Mouse (Mus musculus) liver, adult 2 months (tissue): ENCODE results near the gene Zdhhc17. TPM values are rescaled to one million over a fixed set of nuclear protein-coding genes. Genes with fewer than 3 reads are reported as not detected.
A peak's percentile ranks its signal among the peaks of the same experiment; 100 is the strongest.

Source experiments
- DNase-seq: peaks from one replicate; pipeline ENCODE4 v3.0.0-alpha.2; 2011; ENCODE audit warnings: low read depth, low spot score; ENCODE audit errors: extremely low read depth
- H3K27ac ChIP-seq: fragments of 200-500 bp; replicated peaks from 2 replicates; pipeline ENCODE4 v1.5.1; 2012; ENCODE audit warnings: low read depth, mild to moderate bottlenecking, control low read depth, inconsistent platforms, low read length; ENCODE audit not compliant: insufficient read depth
- H3K27me3 ChIP-seq: fragments of 200-500 bp; 2 replicates; pipeline ENCODE4 v1.6.1; 2012; ENCODE audit warnings: mild to moderate bottlenecking, moderate library complexity, low read length, inconsistent platforms; ENCODE audit not compliant: control insufficient read depth, insufficient read depth
- H3K36me3 ChIP-seq: fragments of 200-500 bp; 2 replicates; pipeline ENCODE4 v1.6.1; 2012; ENCODE audit warnings: low read length, inconsistent platforms; ENCODE audit not compliant: control insufficient read depth, insufficient read depth
- H3K4me1 ChIP-seq: fragments of 200-500 bp; 2 replicates; pipeline ENCODE4 v1.6.1; 2011; ENCODE audit warnings: low read length; ENCODE audit not compliant: control insufficient read depth, insufficient read depth
- H3K4me3 ChIP-seq: fragments of 200-500 bp; 2 replicates; pipeline ENCODE4 v1.5.1; 2011; ENCODE audit warnings: low read depth, mild to moderate bottlenecking, control low read depth, low read length, moderate library complexity; ENCODE audit not compliant: insufficient read depth
- H3K79me2 ChIP-seq: fragments of 200-500 bp; 2 replicates; pipeline ENCODE4 v1.6.1; 2012; ENCODE audit warnings: inconsistent platforms, mild to moderate bottlenecking, low read length, moderate library complexity; ENCODE audit not compliant: control insufficient read depth, insufficient read depth
- H3K9ac ChIP-seq: fragments of 200-500 bp; 2 replicates; pipeline ENCODE4 v1.6.1; 2012; ENCODE audit warnings: low read depth, mild to moderate bottlenecking, control low read depth, inconsistent platforms, low read length
- CTCF ChIP-seq: fragments of 200-500 bp; IDR thresholded peaks from 2 replicates; pipeline ENCODE4 v1.5.1; 2011; ENCODE audit warnings: low read depth, low read length, control low read depth
- POLR2A ChIP-seq: fragments of 200-500 bp; IDR thresholded peaks from 2 replicates; pipeline ENCODE4 v1.6.1; 2011; ENCODE audit warnings: low read length, control low read depth; ENCODE audit not compliant: insufficient read depth; ENCODE audit errors: extremely low read depth
- whole genome bisulfite sequencing: fragments of 180-500 bp; shearing (Covaris S2); methylation state at CpG from one replicate; pipeline ENCODE4 v1.1.7; 2018; 5-methylcytosine and 5-hydroxymethylcytosine counted together
- polyA plus RNA-seq: library from polyadenylated mRNA; depleted of rRNA; stranded (reverse); fragments of >200 nt; gene quantifications from 2 replicates; pipeline ENCODE4 v1.2.3, GENCODE M21; 2012
- total RNA-seq: library from RNA; depleted of rRNA; stranded (reverse); fragments of >200 nt; gene quantifications from 2 replicates; pipeline ENCODE4 v1.2.3, GENCODE M21; 2014

Zdhhc17 gene
- total and polyA plus RNA-seq, 2 experiments, result 6.3 to 17.7 TPM

DNA sequence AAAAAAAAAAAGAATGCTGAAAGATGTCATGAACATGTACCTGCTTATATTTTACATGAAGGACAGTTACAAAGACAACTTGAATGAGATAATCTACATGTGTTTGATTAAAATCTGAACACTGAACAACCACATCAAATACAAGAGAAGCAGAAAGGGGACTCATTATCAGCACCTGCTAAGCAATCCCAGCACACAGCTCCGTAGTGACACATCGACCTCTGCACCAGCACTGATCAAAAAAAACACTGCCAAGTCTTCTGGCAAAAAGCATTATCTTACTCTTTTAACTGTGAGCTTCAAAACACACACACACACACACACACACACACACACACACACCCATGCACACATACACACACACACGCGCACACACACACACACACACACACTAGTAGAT, 58.2 kb downstream of the Zdhhc17 start:
- H3K27me3 ChIP-seq, result no peaks in the 10 kb centered on the region
- H3K4me1 ChIP-seq, result peaks cover 12% of the 10 kb centered on the region
- DNase-seq, result peak; percentile 75
- no peak overlapping the region for H3K9ac ChIP-seq
- H3K79me2 ChIP-seq, result no peaks in the 10 kb centered on the region
- peak overlapping the region; percentile 65 for H3K27ac ChIP-seq
- TF ChIP-seq POLR2A (no peak), CTCF (no peak)
- WGBS, result 31% methylated on average over 4 of the region's 4 CpGs
- H3K36me3 ChIP-seq, result peaks cover 6% of the 10 kb centered on the region
- H3K4me3 ChIP-seq, result no peak overlapping the region

GRCm38 (mm10) chr10:110951112-110951511, 58.8 kb downstream of the Zdhhc17 start:
- Histone ChIP-seq H3K27ac (no peak overlapping the region), H3K27me3 (no peaks in the 10 kb centered on the region), H3K36me3 (peaks cover 5% of the 10 kb centered on the region; the same call in 1 of the 2 replicates), H3K79me2 (no peaks in the 10 kb centered on the region), H3K4me3 (no peak overlapping the region), H3K4me1 (peaks cover 12% of the 10 kb centered on the region), H3K9ac (no peak overlapping the region)
- TF ChIP-seq CTCF (no peak), POLR2A (no peak)
- 95% methylated on average over 1 of the region's 1 CpGs for WGBS
- DNase-seq, result no peak

GRCm38 (mm10) chr10:110947574-110947973, 62.4 kb downstream of the Zdhhc17 start:
- WGBS, result 91% methylated on average over 4 of the region's 4 CpGs
- Histone ChIP-seq H3K9ac (no peak overlapping the region), H3K4me3 (no peak overlapping the region), H3K27me3 (no peaks in the 10 kb centered on the region), H3K27ac (no peak overlapping the region), H3K36me3 (peaks cover 17% of the 10 kb centered on the region), H3K4me1 (peaks cover 9% of the 10 kb centered on the region; the same call in 1 of the 2 replicates), H3K79me2 (no peaks in the 10 kb centered on the region)
- TF ChIP-seq POLR2A (no peak), CTCF (no peak)
- no peak for DNase-seq

DNA sequence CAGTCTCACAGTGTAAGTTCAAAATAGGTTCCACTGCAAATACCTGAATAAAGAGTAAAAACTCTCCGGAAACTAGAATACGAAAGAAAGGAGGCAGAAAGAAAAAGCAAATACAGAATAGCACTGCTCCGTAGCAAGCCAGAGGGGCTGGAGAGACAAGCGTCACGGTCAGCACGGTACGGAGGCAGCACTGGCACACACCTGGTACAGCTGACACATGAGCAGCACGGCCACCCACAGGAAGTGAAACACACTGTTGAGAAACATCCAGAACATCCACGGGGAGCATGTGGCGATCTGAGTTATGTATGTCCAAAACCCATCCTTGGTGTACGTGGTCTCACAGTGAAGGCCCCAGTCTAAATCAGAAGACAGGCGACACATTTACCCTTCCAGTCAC, 64.0 kb downstream of the Zdhhc17 start:
- 92% methylated on average over 12 of the region's 12 CpGs for WGBS
- no peak for DNase-seq
- H3K9ac ChIP-seq, result no peak overlapping the region

GRCm38 (mm10) chr10:110944175-110944574, 65.8 kb downstream of the Zdhhc17 start:
- Histone ChIP-seq H3K36me3 (peaks cover 22% of the 10 kb centered on the region), H3K4me1 (no peaks in the 10 kb centered on the region), H3K79me2 (no peaks in the 10 kb centered on the region), H3K27me3 (no peaks in the 10 kb centered on the region), H3K9ac (no peak overlapping the region), H3K4me3 (no peak overlapping the region), H3K27ac (no peak overlapping the region)
- 92% methylated on average over 11 of the region's 11 CpGs for WGBS
- TF ChIP-seq CTCF, result no peak
- TF ChIP-seq POLR2A, result no peak
- DNase-seq, result no peak

More for the DNA sequence above, 64.0 kb downstream of the Zdhhc17 start:
- Histone ChIP-seq H3K79me2 (no peaks in the 10 kb centered on the region), H3K36me3 (peaks cover 22% of the 10 kb centered on the region), H3K4me1 (no peaks in the 10 kb centered on the region), H3K27ac (no peak overlapping the region), H3K4me3 (no peak overlapping the region), H3K27me3 (no peaks in the 10 kb centered on the region)
- no peak for TF ChIP-seq CTCF
- TF ChIP-seq POLR2A, result no peak

GRCm38 (mm10) chr10:110942806-110943205, 67.1 kb downstream of the Zdhhc17 start:
- Histone ChIP-seq H3K27me3 (no peaks in the 10 kb centered on the region), H3K9ac (no peak overlapping the region), H3K36me3 (peaks cover 29% of the 10 kb centered on the region), H3K27ac (no peak overlapping the region), H3K4me1 (no peaks in the 10 kb centered on the region), H3K79me2 (no peaks in the 10 kb centered on the region), H3K4me3 (no peak overlapping the region)
- WGBS, result 89% methylated on average over 9 of the region's 9 CpGs
- TF ChIP-seq POLR2A, result no peak
- TF ChIP-seq CTCF, result no peak
- DNase-seq, result no peak
